Mouse (Mus musculus) right cerebral cortex, postnatal 25 days (tissue): ENCODE results near the gene Mon2.
"Not testable (repeated sequence)": the region's sequence is repeated elsewhere in the genome, so short reads cannot be mapped to it uniquely, and the experiment has no call there.

Experiments
- DNase-seq: peaks from one replicate; pipeline ENCODE4 v3.0.0; 2022

Mon2 gene

DNA sequence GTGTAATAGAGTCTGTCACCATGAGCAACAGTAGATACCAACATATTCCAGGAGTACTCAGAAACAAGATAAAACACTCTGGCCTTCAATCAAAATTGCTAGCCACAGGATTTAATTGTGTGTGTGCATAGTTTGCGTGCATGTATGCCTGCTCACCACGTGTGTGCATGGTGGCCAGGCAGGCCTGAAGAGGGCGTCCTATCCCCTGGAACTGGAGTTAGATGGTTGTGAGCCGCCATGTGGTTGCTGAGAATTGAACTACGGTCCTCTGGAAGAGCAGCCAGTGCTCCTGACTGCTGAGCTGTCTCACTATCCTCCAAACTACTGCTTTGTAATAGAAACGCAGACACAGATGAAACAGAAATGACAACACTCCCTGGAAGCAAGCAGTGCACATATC is 85.7 kb downstream of the Mon2 start:
- no peak for DNase-seq

- DNase-seq, result no peak
Observed at GRCm38 (mm10) chr10:122989916-122990315, 86.4 kb downstream of the Mon2 start.

- no peak for DNase-seq
Observed at GRCm38 (mm10) chr10:122988372-122988771, 87.9 kb downstream of the Mon2 start.

DNA sequence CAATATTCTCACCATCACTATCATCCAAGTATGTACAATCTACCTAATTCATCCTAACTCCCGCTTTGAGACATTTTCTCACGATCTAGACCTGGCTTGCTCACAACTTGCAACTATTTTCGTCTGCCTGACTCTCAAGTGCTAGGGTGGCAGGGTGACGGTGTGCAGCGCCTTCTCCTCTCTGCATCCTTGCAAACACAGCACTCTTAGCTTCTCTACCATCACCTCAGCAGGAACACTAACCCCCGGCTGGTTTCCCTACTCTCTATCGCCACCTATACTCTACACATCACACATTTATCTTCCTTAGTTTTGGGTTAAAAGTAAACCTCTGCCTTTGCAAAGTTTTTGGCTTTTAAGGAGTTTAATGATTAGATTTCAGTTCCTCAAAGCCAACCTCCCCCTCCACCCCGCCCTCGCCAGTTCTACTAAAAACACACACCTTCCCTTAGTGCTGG is 88.6 kb downstream of the Mon2 start:
- peak; percentile 35 for DNase-seq

GRCm38 (mm10) chr10:122986320-122987225 is 89.7 kb downstream of the Mon2 start:
- peak; percentile 84 for DNase-seq

- peak; percentile 77 for DNase-seq
Observed at GRCm38 (mm10) chr10:122985515-122986319, 90.6 kb downstream of the Mon2 start.

- no peak for DNase-seq
Observed at GRCm38 (mm10) chr10:122985252-122985514, 91.1 kb downstream of the Mon2 start.

GRCm38 (mm10) chr10:122984531-122985251 is 91.6 kb downstream of the Mon2 start:
- DNase-seq, result no peak

GRCm38 (mm10) chr10:122983579-122984530 is 92.5 kb downstream of the Mon2 start:
- no peak for DNase-seq

DNA sequence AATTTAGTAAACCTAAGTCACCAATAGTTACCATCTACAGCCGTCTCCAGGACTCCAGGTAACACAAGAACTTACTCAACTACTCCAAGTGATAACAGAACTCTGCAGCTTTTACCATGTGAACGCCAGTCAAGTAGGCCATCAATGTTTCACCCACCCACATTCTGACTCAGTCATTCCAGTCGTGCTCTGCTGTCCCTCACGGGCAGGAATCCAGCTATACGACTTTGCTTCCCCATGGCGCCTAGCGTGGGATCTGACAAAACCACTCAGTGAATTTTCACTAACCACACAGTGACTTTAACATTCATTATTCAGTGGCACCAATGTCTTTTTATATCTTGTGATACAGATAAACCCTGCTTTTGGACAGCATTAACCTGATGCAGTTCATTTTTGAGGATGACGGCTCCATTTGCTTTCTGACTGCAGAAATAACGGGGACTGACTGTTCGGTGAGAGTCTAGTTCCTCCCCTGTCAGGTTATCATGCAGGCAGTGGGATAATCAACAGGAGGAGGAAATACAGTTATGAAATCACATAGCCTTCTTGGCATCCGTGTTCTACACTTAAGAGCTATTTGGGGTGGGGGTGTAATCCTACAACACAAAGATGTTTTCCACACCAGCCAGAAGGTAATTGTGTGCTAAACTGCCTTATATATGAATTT is 93.3 kb downstream of the Mon2 start:
- DNase-seq, result no peak

GRCm38 (mm10) chr10:122980123-122980522 is 96.2 kb downstream of the Mon2 start:
- no peak for DNase-seq

DNA sequence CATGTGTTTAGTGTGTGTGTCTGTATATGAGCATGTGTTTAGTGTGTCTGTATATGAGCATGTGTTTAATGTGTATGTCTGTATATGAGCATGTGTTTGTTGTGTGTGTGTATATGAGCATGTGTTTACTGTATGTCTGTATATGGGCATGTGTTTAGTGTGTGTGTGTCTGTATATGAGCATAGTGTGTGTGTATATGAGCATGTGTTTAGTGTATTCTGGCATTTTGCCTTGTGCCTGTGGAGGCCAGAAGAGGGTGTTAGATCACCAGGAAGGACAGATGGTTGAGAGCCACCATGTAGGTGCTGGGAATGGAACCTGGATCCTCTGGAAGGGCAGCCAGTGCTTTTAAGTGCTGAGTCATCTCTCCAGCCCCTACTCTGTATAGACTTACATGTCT is 96.9 kb downstream of the Mon2 start:
- no peak for DNase-seq

DNA sequence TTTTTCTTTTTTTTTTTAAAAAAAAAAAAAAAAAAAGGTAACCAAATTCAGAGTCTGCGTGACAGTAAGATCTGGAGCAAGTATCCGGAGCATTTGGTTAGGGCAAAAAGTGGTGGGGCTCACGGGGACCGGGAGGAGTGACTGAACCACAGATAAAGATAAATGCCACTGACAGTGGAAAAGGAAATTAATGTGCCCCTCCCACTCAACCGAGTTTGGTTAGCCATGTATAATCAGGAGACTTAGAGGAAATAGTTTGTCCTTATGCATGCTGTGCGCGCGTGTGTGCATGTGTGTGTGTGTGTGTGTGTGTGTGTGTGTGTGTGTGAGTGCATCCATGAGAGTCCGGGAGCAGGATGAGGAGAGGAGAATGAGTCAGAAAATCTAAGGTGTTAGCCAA is 100.3 kb downstream of the Mon2 start:
- no peak for DNase-seq

- no peak for DNase-seq
Observed at GRCm38 (mm10) chr10:122973241-122973640, 103.1 kb downstream of the Mon2 start.

- no peak for DNase-seq
Observed at GRCm38 (mm10) chr10:122970188-122970587, 106.1 kb downstream of the Mon2 start.

- no peak for DNase-seq
Observed at GRCm38 (mm10) chr10:122966421-122966820, 109.9 kb downstream of the Mon2 start.

DNA sequence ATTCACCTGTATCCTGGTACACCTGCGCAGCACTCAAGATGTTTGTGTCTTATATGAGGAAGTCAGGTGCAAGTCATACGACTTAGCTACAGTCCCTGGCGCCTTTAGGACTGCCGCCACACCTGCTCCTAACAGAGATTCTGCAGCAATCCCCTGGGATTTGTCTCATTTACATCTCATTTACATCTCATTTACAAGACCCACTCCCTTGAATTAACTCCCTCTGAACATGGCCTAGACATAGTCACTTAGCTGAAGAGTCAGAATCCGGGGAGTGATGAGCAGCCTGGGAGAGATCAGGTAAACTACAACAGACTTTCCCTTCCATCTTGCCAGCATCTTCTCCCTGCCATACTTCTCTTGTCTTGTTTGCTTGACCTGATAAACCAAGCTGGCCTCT is 110.7 kb downstream of the Mon2 start:
- DNase-seq, result not testable (repeated sequence)

DNA sequence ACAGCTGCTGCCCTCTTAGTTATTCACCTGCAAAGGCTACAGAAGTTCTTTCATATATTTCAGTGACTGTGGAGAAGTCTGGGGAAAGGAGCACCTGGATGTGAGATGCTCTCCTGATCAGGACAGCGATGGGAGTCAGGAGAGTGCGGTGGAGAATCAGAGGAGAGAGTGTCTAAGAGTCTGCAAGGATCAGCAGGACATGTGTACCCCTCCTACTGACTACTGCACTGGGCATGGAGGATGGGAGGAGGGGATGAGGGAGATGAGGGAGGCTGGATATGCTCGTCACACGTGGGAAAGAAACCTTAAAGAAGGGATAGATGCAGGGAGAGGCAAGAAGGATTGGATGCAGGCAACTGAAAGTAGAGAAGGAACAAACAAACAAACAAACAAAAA is 112.1 kb downstream of the Mon2 start:
- DNase-seq, result no peak

DNA sequence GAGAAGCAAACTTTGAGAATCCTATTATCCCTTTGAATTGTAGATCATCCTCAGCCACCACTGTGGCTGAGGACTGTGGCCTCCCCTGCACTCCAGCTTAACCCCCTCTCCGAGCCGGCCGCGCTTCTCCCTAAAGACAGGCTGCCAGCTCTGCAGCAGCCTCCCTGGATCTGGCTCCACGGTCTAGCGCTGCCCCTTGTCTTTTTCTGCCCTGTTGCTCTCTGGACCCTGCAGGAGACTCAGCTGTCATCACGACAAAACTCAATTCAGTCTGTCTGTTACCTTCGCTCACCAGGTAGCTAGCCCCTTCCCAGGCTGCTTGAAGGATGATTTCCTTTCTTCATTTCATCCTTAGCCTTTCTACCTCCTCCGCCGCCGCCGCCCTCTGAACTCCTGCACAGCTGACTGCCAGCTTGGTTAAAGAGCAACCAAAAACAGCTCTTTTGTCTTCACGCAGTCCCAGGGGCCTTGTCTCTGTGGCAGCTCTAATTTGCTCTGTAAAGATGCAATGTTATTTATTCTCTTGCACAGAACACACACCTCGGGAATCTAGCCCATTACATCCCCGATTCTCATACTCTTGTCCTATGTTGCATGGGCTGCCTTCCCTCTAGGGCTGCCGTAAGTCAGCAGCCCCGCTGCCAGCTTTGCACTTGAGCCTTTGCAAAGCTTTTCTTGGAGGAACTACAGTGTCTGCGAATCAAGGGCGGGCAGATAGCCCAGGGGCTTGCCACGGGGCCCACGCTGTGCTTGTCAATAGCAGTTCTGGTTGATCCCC is 112.7 kb downstream of the Mon2 start:
- DNase-seq, result no peak

DNA sequence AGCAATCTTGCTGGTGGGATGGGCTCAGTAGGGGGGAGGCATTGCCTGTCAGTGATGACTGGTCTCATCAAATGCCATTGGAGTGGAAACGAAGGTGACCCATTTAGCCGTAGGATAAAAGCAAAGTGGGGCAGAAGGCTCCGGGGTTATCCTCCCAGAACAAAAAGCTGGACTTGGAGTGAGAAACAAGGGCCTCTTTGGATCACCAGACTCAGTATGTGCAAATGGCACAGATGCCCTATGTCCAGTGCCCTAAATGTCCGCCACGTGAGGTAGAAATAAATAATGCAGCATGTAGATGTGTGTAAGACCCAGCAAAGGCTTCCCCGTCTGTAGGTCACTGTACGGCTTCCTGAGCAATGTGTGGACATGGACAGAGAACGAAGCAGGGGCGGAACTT is 113.7 kb downstream of the Mon2 start:
- DNase-seq, result no peak

GRCm38 (mm10) chr10:122961494-122961893 is 114.8 kb downstream of the Mon2 start:
- DNase-seq, result no peak
